Mouse (Mus musculus) monocyte, adult 5-6 weeks (primary cell): ENCODE measurements around the gene Kcnj3. TPM values are rescaled to one million over a fixed set of nuclear protein-coding genes. Genes with fewer than 3 reads are reported as not detected.

Experiments
- ATAC-seq: fragments of 153-309, 156-312 bp; replicated peaks from 2 replicates; pipeline ENCODE4 v1.8.0; 2017; ENCODE audit warnings: mild to moderate bottlenecking; ENCODE audit not compliant: low TSS enrichment, insufficient number of reproducible peaks, severe bottlenecking, poor library complexity, low FRiP score
- total RNA-seq: library from RNA; stranded (forward); fragments of 200-1000, 200-491, 200-594 nt; gene quantifications from 3 replicates; pipeline ENCODE4 v1.2.3, GENCODE M21; 2017

The Kcnj3 gene
- not detected in 3 replicates for total RNA-seq

DNA sequence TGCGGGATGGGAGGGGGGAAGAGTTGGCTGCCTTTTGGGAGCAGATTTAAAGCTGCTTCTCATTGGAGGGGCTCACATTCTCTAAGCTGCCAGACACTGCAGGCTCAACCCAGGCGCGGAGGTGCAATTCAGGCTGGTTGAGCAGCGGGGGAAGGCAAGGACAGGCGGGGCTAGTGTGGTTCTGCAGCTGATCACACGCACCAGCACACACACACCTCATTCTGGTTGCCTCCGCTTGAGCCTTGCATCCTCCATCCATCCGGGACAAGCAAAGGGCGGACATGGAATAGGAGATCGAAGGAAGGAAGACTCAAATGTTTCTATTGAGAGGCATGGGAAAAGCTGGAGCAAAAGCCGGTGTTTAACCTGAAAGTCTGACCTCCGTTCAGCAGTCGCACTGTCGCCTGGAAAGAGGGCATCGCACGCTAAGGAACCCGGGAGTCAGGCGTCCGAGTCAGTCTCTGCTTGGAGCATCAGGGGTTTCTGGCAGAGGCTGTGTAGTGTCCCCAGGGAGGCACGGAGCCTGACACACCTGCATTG is at the start of gene Kcnj3:
TSS of gene Kcnj3 (plus strand) at position 250 of the 540 bp plus-strand sequence.
- ATAC-seq, result no peak

DNA sequence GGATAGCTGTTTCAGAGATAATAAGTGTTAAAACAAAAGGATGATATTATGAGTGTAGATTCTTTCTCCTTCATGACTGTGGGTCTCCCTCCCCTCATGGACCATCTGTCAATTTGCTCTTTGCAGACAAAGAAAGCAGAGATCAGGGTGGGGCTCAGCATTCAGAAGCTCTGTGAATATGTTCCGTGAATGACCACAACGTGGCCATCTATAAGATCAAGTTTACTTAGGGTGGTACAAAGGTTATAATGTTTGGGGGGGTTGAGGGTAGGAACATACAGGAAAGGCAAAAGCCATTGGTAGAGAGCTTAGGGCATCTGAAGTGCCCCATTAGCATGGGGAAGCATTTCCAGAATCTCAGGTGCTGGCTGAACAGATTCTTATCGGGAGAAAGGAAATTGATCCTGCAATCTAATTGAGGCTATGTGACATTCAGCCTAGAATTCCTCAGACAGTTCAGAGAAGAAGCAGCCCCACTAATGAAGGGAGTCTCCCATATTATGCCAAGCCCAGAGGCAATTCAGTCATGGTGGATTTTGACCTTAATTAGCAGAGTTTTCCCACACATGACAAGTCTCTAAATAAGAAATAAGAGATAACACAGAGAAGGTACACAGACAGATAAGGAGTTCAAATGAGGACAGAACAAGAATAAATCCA is 45.3 kb upstream of the Kcnj3 start:
- no peak for ATAC-seq

DNA sequence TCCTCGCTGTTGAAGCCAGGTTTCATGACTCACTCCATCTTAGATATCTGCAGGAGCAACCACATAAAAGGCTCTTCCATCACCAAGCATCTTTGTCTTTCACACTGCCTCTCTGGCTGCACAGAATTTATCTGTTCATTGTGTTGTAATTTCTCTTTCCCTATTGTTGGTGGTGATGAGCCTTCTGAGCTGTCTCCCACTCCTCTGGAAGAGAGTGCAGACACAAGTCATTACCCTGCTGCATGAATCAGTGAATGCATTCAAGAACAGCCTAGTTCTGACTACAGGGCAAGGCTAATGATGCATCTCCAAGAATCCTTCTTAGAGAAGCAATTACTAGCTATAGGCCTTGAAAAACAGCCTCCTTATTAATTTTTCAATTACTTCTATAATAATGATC is 30.5 kb upstream of the Kcnj3 start:
- ATAC-seq, result no peak

DNA sequence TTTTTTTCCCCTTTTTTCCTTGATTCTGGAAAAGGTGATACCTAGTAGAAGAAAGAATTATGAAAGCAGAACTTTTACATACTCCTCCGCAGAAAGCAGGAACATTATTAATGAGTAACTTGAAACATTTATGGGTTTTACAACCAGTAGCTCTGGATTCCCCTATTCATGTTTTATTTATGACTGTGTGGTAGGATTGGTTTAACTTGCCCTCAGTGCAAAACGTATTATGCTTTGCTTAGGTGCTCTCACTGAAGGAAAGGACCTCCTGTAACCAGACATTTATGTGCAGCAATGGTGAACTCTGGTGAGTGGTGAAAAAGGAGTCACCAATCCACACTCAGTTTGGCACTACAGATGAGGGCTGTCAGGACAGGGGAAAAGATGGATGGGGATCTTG is 8.1 kb upstream of the Kcnj3 start:
- ATAC-seq, result no peak

DNA sequence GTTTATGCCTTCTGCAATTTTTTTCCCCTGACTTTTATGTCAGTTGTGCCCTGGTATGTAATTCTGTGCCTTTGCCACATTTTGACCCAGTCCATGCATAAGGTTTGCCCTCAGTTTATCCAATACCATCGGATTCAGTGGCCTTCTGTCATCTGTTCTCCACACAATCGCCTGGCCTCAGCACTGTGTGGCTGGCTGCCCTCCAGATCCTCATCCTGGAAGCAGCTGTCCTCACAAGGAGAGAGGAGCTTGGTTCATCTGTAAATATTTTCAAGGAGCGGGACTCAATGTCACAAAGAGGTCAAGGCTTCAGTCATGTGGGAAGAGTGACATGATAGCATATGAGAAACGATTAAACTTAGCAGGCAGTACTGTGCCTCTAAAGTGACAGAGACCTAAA is 3.7 kb upstream of the Kcnj3 start:
- no peak for ATAC-seq

DNA sequence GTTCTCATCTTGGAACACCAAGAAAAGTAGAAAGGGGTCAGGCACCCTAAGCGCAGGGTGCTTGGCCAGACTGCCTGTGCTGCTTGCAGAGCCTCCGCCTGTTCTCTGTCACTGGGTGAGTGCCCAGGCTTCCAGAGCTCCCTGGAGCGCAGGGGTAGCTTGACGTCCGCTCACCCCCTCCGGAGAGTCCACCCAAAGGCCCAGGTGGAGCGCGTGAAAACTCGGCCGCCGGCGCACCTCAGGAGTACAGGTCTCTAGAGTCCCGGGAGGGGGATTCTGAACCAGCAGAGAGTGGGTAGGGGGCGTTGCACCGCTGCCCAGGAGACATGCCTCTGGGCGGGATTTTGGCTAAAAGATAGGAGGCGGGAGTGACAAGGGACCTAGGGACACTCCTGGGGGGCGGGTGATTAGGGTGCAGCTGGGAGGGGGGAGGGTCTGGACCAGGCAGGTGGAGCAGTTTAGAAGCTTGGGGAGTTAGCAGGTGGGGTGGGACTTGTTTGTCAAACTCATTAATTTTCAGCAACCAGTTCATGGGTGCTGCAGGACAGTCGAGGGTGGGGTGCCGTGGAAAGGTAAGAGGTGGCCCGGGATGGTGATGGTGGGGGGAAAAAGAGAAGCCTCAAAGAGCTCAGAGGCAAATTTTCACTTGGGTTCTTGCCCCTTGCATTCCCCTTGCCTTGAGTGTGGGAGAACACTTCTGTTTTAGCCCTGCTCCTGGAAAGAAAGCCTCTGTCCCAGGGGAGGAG is 664 bp downstream of the Kcnj3 start:
- ATAC-seq, result no peak

DNA sequence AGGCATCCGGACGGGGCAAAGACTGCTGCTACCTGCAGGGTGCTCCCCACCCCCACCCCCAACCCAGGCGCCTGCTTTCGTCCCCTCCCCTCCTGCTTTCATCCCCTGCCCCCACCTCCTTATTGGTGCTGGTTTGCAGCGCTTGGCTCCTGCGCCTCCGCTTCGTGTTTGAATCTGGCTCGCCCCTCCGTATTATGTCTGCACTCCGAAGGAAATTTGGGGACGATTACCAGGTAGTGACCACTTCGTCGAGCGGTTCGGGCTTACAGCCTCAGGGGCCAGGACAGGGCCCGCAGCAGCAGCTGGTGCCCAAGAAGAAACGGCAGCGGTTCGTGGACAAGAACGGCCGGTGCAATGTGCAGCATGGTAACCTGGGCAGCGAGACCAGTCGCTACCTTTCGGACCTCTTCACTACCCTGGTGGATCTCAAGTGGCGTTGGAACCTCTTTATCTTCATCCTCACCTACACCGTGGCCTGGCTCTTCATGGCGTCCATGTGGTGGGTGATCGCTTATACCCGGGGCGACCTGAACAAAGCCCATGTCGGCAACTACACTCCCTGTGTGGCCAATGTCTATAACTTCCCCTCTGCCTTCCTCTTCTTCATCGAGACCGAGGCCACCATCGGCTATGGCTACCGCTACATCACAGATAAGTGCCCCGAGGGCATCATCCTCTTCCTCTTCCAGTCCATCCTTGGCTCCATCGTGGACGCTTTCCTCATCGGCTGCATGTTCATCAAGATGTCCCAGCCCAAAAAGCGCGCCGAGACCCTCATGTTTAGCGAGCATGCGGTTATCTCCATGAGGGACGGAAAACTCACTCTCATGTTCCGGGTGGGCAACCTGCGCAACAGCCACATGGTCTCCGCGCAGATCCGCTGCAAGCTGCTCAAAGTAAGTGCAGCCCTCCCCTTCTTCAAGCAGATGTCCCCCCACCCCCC is 1.5 kb downstream of the Kcnj3 start:
- ATAC-seq, result no peak

DNA sequence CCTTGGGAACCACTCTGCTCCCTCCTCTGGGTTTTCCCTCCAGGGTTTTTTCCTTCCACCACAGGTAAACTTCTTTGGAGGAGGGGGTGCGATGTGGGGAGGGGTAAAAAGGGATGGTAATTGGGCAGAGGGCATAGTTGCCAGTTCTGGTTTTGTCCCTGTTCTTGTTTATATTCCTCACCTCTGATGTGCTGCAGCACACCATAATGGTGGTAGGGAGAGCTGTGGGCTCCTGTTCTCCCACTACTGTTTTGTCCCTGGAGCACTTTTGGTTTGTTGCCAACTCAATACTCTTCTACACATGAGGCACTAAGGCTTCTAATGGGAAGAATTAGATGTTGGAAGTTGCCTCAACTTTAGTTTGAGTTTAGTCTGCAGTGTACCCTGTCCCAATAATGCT is 2.2 kb downstream of the Kcnj3 start:
- ATAC-seq, result no peak

DNA sequence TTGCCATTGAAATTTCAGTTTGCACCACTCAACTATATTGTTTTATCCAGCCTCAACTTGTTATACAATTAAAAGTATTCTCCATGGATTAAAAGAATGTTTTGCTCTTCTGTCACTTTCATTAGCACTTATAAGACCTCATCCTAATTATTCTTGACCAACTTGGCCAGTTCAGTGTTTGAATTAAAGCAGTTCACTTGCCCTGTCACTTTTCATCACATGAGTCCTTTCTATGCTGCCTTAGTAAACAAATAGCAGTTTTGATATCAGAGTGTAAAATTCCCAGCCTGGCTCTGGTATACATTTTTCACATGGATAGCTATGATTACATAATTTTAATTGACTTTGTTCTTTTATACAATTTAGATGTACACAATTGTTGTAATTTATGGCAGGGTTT is 3.4 kb downstream of the Kcnj3 start:
- ATAC-seq, result no peak

DNA sequence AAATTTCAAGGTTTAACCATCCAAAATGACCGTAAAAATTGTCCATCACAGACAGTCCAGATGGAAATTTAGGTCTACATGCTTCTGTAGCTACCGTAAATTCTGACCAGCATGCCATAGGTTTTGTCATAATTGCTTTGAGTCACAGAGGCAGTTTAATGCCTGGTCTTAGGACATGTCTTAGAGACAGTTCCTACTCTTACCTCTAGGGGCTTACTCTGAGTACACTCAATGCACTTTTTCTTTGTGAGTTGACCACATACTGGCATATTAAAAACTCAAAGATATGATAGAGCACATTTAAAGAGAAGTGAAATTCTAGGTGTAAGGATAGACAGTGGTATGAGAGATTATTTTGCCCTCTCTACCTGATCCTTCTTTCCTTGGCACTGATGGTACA is 6.2 kb downstream of the Kcnj3 start:
- ATAC-seq, result no peak

DNA sequence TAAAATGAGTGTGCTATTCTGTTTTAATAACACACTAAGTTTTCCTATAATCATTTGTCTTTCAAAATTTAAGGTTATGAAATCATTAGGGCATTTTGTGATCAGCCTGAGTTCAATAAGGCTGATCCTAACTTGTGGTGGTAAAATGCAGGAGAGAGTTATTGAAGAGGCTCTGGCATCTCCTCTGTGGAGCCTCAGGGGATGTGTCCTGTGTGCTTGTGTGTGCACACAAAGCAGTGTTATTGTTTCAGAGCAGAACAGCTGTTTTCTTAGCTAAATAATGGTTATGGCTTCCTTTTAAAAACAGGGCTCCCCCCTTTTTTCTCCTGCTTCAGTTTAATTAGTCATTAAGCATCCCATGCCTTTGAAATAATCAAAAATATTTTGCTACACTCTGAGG is 11.5 kb downstream of the Kcnj3 start:
- ATAC-seq, result no peak

DNA sequence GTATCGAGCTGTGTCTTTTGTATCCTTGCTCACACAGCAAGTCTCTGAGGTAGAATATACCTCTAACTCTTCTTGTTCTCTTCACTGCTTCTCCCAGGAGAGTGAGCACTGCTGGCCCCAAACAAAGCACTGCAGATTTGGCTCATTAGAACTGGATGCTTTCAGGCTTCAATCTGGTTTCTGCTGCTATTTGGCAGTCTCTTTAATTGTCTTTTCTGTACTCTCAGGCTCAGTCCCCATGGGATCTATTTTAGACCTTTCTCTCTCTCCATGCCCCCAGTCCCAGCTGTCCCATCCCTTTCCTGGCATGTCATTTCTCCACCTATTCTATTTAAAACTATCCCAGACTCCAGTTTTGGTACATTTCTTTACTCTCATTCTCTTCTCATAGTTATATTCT is 15.0 kb downstream of the Kcnj3 start:
- ATAC-seq, result no peak

DNA sequence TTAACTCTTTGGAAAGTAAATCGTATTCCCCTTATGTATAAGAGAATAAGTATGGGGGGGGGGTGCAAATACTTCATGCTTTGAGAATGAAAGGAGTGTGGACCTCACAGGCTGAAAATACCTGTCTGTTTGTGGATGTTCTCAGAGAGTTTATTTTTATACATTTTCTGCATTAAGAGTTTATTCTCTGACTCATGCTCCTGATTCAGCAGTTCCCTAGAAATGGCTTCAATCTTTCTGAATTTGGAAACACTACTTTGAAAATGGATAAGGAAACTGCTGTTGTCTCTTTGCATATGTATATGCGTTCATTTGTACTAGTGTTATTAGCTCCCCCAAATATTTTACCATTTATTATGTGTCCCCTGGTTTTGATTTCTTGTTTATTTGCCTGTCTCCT is 23.4 kb downstream of the Kcnj3 start:
- ATAC-seq, result no peak

DNA sequence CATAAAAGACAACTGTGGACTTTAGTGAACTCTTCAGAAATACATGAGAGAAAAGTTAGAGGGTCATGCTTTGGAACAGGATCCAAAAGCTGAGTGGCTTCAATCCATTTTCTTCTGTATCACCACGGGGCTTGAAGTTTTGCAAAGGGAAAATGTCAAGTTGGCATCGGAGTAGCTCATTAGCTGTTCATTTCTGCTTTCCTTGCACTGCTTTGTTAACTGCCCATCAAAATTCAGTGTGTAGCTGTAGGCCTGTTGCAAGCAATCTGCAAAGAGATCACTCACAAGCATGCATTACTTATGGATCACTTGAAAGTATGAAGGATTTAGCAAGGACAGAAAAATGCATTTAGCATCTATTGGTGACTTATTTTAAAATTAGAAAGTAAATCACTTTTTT is 33.4 kb downstream of the Kcnj3 start:
- no peak for ATAC-seq

DNA sequence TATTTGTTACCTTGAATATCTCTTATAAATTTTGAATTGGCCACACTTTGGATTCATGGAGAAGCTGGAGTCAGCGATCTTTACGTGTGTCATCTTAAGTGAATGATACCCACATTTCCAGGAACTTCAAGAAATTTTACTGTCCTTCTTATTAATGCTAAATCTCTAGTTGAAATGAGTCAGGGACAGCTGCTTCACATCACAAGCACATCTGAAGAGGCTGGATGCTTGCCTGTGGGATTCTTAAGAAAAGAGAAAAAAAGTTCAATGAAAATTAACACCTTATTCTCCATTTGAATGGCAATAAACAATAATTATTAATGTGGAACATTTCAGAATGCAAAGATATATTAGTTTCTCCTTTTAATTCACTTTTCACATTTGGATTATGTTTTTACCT is 34.2 kb downstream of the Kcnj3 start:
- no peak for ATAC-seq

DNA sequence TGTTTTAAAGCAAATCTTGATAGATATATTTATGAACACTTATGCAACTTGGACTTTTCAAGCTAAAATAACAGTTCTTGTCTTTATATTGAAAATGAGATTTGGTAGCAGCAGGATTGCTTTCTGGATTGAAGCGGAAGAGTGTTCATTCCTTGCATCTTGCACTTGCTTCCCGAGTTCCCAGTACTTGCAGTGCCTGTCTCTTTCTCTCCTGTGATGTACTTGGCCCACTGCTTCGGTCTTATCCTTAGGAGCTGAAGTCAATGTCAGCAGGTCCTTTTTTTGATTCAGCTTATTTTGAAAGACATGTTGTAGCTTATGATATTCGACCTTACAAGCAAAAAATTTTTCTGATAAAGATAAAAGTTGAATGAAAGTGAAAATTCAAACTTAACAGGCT is 43.7 kb downstream of the Kcnj3 start:
- ATAC-seq, result no peak

DNA sequence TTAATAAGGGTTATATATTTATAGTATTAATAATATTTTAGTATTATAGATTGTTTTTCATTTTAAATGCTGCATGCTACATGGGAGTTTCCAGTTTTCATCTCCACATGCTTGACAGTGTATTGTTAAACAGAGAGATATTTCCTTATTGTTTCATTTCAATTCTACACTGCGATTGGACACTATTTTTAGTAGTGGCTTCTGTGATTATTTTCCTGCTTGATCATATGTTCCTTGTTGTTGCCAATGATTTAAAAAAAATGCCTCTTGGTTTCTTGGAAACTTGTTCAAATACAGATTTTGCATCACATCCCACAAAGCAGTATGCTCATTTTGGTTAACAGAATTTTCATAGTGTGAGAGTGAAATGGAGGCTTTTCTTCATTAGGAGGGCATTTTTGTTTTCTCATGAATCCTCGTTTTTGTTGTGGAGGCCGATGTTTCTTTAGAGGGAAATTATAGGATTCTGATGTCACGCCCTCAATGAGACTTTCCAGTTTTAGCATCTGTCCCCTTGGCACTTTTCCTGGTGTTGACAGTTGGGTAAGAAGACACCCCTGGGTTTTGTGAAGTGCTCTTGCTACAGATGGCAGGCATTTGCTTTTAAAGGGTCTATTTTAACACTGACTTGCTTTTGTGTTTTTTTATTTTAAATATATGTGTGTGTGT is 44.3 kb downstream of the Kcnj3 start:
- no peak for ATAC-seq

DNA sequence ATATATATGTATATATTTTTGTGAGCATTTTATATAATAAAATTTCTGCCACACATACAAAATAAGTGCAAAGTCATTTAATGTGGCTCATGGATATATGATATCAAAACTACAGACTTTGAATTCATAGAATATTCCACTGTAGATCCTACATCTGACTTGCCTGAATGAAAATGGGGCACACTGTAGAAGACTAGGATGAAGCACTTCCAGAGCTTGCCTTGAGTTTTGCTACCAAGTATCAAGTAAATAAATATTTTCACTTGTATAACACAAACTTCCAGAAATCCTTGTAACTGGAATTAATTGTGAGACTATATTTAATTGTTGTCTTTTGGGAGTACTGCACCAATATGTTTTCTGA is 44.8 kb downstream of the Kcnj3 start:
- no peak for ATAC-seq
